Mouse (Mus musculus) heart, adult 11 months (tissue): Measurements from ENCODE around the gene Gm33543.

ENCODE experiments used
- DNase-seq: peaks from one replicate; pipeline ENCODE4 v3.0.0; 2022

Gene Gm33543

DNA sequence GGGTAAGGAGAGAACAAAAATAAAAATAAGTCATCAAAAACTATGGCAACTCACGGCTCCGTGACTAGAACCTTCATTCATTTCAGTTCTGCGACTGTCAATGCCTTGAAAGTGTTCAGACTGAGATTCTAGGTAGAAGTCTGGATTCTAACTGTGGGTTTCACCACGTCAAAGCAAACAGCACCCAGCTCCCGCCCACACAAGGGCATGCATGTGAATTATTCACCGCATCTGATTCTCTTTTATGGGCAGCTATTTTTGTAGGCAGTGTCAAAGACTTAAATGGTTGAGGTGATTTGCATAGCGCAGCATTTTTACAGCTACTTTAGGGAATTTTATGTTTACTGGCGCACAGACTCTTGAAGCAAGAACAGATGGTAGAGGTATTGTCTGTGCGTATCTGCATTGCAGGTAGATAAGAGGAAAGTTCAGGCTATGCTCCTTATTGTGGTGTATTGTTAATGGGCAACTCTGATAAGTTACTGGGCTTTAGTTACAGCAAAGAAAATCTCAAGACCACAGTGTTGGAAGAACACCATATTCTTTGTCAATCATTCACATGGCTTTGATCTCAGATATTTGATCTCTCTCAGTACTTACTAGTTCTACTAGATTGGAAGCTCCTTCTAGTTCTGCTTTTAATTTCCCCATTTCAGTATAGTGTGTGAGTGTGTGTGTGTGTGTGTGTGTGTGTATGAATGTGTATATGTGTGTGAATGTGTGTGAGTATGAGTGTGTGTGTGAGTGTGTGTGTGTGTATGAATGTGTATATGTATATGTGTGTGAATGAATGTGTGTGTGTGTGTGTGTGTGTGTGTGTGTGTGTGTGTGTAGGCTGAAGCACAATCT, at the start of gene Gm33543:
Gene Gm33543 (minus strand): TSS at position 142 of the 849 bp plus-strand sequence.
- peak; percentile 23 for DNase-seq

GRCm38 (mm10) chr10:95892132-95892531, 49.4 kb upstream of the Gm33543 start:
- peak; percentile 55 for DNase-seq

DNA sequence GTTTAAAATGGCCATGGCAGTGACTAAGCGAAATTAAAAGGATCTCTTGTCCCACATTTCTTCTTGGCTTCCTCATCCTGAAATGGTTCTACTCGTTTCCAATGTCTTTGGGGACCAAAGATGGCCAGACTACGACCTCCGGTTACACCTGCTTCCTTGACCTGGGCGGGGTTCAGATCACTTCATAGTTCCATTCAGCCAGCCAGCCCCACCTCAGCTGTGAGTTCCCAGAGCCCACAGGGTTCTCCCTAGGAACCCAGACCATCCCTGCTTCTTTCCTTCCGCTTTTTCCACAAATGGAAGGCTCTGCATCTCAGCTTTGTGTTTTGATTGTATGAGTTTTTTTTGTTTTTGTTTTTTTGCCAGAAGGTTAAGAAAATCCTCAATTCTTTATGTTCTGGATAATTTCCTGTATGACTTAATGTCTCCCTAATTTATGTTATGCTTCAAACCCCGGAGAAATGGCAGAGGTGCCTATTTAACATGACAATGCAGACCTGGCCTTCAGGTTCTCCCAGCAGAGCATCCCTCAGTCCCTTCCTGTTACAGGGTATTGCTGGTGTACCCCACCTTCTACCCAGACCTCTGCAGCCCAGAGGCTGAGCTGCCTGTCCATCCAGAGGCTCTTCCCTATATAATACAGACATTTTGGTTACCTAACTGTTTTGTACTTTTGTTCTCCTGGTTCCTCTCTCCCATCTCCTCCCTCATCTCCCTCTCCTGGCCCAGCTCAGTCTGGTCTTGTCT, 48.7 kb upstream of the Gm33543 start:
- peak; percentile 19 for DNase-seq

DNA sequence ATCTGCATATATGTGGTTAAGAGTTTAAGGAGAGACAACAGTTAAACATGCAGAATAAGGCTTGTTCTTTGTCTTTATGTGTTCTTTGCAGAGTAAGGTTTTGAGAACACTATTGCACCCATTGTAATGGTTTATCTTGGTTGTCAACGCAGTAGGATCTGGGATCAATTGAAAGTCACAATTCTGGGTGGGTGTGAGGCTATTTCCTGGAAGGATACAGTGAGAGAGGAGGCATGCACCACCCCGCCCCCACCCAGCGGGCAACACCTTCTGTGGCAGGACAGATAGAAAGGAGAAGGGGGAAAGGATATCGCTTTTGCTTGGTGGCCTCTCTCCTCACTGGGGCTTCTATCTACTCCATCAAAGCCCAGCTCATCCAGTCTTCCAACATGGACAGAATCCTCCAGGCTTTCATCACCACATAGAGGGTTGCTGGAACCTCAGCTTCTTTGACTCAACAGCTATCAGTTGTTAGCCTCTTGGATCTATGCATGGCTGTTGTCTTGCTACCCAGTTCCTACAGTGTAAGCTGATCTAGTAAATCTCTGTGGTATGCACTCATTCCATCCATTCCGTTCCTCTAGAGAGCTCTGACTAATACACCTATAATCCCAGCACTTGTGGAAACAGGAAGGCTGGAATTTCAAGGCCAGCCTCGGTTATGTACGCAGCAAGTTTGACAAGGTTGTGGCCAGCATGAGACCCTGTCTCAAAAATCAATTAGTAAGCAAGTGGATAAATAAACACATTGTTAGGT, 41.2 kb upstream of the Gm33543 start:
- peak; percentile 70 for DNase-seq

- DNase-seq: peak; percentile 63
These were observed 39.3 kb upstream of the Gm33543 start for GRCm38 (mm10) chr10:95882036-95882435.

DNA sequence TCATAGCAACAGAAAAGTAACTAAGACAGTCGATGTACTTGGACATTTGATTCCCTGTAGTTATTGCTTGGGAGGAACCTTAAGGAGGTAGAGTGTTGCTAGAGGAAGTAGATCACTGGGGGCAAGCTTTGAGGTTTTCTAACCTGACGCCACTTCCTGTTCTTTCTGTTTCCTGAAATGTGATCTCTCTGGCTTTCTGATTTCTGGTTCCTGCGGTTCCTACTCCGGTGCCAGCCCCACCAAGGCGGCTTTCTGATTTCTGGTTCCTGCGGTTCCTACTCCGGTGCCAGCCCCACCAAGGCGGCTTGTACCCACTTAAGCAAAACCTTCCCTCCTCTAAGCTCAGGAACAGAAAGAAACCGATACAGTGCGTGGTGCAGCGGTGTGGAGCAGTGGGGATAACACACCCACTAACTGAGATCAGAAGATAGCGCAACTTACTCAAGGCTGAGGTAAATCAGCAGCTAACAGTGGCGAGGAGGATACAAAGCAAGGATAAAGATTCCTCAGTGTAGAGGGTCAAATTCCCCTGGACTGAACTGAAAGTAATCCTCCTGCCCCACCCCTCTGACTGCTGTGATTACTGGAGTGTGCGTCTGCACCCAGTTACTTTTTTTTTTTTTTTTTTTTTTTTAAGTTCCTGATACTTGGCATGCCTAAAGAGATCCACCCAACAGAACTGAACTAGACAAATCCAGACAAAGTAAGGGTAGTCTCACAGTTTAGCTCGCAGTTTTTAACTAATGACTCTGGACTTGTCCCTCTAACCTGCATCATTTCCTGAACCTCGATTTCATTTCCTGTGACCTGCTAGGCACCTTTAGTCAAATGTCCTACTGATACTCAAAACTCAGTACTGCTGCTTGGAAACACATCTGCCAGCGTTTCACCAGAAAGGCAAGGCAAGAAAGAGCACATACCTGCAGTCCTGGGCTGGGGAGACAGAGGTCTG, 37.5 kb upstream of the Gm33543 start:
- peak; percentile 86 for DNase-seq

- no peak for DNase-seq
These were observed 28.1 kb upstream of the Gm33543 start for GRCm38 (mm10) chr10:95870782-95871181.

GRCm38 (mm10) chr10:95868348-95868747, 25.6 kb upstream of the Gm33543 start:
- DNase-seq: no peak

DNA sequence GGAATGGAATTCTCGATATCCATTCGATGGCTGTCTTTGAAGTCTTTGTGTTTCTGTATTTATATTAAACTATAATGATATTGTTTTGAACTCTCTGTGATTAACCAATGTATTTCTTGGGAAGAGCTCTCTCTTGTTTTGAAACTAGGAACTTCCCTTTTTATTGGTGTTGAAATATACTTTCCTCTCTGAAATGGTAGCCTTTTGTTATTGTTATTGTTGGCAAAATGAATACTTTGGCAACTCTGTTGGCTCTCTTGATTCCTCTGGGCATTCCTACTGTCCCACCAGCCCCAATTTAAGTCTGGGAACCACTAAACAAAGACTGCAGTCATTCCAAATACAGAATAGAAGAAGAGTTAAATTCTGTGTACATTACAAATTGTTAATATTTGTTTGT, 24.9 kb upstream of the Gm33543 start:
- DNase-seq: no peak

GRCm38 (mm10) chr10:95864349-95865124, 21.8 kb upstream of the Gm33543 start:
- DNase-seq: peak; percentile 95

GRCm38 (mm10) chr10:95862664-95863063, 19.9 kb upstream of the Gm33543 start:
- DNase-seq: peak; percentile 1

GRCm38 (mm10) chr10:95858164-95858563, 15.4 kb upstream of the Gm33543 start:
- no peak for DNase-seq

DNA sequence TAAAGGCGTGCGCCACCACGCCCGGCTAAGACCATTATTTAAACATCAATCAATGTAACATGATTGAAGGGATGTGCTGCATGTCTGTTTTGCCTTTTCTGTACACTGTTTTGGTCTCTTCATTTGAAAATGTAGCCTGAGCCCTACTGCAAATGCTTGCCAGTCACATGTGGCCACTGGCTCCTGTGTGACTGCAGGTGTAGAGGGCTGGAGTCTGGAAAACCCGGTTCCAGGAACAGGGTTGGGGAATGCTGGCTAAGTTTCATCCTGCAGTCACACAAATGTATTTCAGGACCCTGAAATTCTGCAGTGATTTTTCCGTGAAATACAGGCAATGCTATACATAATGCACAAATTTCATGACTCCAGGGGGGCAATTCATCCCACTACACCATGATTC, 12.7 kb upstream of the Gm33543 start:
- peak; percentile 87 for DNase-seq

- DNase-seq: peak; percentile 89
These were observed 7.8 kb upstream of the Gm33543 start for GRCm38 (mm10) chr10:95850504-95850903.

DNA sequence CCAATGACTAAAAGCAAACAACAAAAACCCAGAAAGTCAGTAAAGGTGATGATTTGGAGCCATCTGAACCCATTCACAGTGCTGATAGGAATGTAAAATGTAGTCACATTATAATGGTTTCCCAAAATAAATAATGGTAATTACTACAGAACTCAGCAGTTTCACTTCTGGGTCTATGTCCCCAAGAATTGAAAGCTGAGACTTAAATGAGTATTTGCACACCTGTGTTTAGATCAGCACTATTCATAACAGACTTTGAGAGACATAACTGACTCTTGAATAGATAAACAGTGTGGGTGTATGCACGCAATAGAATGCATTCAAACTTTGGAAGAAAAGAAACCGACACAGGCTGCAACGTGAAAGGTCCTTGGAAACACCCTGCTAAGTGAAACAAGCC, 4.0 kb upstream of the Gm33543 start:
- no peak for DNase-seq

DNA sequence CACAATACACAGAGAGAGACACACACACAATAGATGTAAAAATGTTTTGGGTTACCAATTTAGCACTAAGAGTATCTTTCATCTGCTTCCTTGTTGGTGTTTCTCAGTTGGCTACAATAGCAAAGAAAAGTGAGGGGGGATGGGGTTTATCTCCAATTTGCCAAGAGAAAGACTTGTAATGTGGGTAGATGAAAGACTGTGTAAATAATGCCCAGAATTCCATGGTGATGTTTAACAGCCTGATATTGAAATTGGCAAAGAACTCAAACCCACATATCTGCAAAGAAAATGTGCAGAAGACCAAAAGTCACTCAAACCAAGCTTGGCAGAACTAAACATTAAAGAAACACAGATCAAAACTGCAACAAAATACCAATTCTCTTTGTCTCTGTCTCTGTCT, 3.6 kb upstream of the Gm33543 start:
- no peak for DNase-seq

DNA sequence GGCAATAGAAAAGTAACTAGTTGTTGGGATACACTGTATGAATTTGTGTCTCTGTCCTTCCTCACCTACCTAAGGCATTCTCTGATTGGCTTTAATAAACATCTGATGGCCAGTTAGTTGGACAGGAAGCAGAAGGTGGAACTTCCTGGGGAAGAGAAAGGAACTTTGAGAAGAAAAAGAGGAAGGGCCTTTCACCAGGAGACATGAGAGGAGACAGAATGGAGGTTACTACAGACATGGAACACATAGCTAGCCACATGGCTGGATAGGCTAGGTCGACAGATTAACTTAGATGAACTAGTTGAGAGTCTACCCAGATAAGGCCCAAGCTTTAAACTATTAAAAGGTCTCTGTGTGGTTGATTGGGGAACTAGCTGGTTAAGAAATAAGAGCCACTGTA, 1.1 kb upstream of the Gm33543 start:
- peak; percentile 13 for DNase-seq

- DNase-seq: peak; percentile 53
These were observed 1.5 kb downstream of the Gm33543 start for GRCm38 (mm10) chr10:95841241-95841640.

- DNase-seq: no peak
These were observed 2.9 kb downstream of the Gm33543 start for GRCm38 (mm10) chr10:95839803-95840202.

DNA sequence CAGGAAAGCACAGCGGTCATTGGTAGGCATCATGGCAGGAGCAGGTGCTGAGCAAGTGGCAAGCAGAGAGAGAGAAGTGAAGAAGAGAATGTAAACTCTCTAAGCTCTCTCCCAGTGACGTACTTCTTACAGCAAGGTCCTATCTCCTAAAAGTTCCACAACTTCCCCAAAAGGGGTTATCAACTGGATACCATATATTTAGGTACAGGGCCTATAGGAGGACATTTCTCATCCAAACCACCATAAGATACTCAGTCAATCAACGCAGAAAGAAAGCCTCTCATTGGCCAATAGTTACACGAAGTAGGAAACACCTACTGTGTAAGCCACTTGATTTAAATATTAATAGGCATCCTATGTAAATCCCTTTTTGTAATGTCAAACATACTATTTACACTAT, 3.7 kb downstream of the Gm33543 start:
- no peak for DNase-seq

DNA sequence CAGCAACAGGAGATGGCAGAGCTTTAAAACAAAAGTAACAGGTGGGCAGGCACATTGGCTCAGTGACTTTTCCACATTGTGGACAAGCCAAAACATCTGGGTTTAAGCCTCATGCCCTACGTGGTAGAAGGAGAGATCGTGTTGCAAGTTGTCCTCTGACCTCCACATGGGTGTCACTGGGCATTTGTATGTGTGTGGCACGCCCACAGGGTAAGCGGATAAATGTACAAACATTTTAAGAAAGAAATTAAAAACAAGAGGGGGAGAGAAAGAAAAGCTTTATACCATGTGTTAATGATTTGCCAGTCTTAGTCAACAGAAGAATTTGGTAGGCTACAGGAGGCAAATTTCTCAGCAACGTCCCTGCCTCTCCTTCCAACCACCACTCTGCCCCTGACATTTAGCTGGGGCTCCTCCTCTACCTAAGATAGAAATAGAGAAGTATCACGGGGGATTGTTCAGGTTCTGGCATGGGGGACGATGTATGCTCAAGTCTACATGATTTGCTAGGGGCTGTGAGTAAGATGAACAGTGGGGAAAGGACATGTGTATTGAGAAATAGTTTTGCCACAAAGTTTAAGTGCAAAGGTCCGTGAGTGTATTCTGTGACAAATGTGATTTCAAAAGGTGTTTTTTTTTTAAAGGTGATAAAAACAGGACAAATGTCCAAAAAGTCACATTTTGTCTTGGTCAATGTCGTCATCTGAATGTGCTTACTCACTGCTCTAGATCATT, 6.0 kb downstream of the Gm33543 start:
- peak; percentile 31 for DNase-seq
